Mouse (Mus musculus) kidney, postnatal 0 days (tissue): ENCODE data around the gene Zbtb39. TPM values are rescaled to one million over a fixed set of nuclear protein-coding genes. Genes with fewer than 3 reads are reported as not detected.
"Not testable (repeated sequence)": the region's sequence is repeated elsewhere in the genome, so short reads cannot be mapped to it uniquely, and the experiment has no call there.

Experiments used
- ATAC-seq: fragments of 200-750 bp; cut with Nextera tagmentation; replicated peaks from 2 replicates; pipeline ENCODE4 v1.8.0; 2017; ENCODE audit warnings: low read depth, moderate number of reproducible peaks, moderate TSS enrichment, moderate library complexity; ENCODE audit not compliant: low FRiP score
- DNase-seq: peaks from one replicate; pipeline ENCODE4 v3.0.0-alpha.2; 2016; ENCODE audit warnings: low spot score
- H3K27ac ChIP-seq: fragments of 300-500 bp; sonication (generic); 2 replicates; pipeline ENCODE4 v1.5.1; 2014; ENCODE audit warnings: mild to moderate bottlenecking
- H3K27me3 ChIP-seq: fragments of 300-500 bp; sonication (generic); 2 replicates; pipeline ENCODE4 v1.6.1; 2014; ENCODE audit warnings: low read length, mixed read lengths; ENCODE audit not compliant: insufficient read depth
- H3K36me3 ChIP-seq: fragments of 300-500 bp; sonication (generic); 2 replicates; pipeline ENCODE4 v1.6.1; 2014; ENCODE audit warnings: low read length, mixed read lengths; ENCODE audit not compliant: insufficient read depth
- H3K4me1 ChIP-seq: fragments of 300-500 bp; sonication (generic); replicated peaks from 2 replicates; pipeline ENCODE4 v1.6.1; 2014; ENCODE audit warnings: antibody characterized with exemption, low read length, mixed read lengths; ENCODE audit not compliant: insufficient read depth
- H3K4me2 ChIP-seq: fragments of 300-500 bp; sonication (generic); 2 replicates; pipeline ENCODE4 v1.6.1; 2014; ENCODE audit warnings: mild to moderate bottlenecking, low read length, moderate library complexity, mixed read lengths
- H3K4me3 ChIP-seq: fragments of 300-500 bp; sonication (generic); replicated peaks from 2 replicates; pipeline ENCODE4 v1.5.1; 2014; ENCODE audit warnings: low read depth, low read length
- H3K9ac ChIP-seq: fragments of 300-500 bp; sonication (generic); 2 replicates; pipeline ENCODE4 v1.6.1; 2014; ENCODE audit warnings: low read depth, low read length
- H3K9me3 ChIP-seq: fragments of 300-500 bp; sonication (generic); replicated peaks from 2 replicates; pipeline ENCODE4 v1.6.1; 2016; ENCODE audit warnings: low read length, inconsistent platforms, mixed read lengths
- CTCF ChIP-seq: IDR thresholded peaks from 2 replicates; pipeline ENCODE4 v1.5.1; 2016; ENCODE audit warnings: antibody characterized with exemption, low read depth, mild to moderate bottlenecking, moderate library complexity
- WGBS: fragments of 180-500 bp; shearing (Covaris S2); extraction: QIAGEN DNeasy Blood & Tissue Kit; methylation state at CpG from one replicate; pipeline ENCODE4 v1.1.7; 2014; 5-methylcytosine and 5-hydroxymethylcytosine counted together
- polyA plus RNA-seq: library from polyadenylated mRNA; unstranded; fragments of >200 nt; fragmentation: Nextera tagmentation; extraction: Ambion mirVana; gene quantifications from 2 replicates; pipeline ENCODE4 v1.2.1, GENCODE M21; 2015

The Zbtb39 gene
- polyA plus RNA-seq, 1 experiment from 2014 or later: 2.8 TPM

DNA sequence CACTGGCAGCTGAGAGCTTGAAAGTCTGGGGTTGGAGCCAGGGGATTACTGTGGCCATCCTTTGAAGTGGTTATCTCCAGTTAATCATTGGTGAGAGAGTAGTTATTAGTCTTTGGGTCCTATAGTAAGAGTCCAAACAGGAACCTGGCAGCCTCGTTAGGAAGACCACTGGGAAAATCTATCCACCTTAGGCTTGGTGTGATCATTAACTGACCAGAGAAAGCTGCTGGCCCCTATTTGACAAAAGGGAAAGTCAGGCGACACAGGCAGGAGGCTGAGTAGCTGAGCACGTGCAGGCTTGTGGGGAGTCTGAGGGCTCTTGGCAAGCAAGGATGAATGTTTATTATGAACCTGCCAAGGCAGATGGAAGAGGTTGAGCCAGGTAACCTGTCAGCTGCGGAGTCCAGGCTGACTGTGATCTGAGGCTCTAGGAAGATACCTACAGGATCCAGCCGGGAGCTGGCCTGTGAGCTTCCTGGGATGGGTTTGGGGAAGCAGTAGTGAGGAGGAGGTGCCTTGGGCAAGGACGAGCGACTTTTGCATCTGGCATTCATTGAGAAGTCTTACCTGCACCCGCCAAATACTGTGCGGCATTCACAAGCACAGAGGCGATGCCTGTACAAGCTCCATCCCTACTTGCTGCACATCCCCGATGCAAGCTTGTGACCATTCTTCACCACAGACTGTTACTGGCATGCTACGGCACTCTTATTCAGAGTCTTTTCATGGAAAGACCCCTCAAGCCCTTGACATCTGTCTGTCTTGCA, 24.8 kb downstream of the Zbtb39 start:
- DNase-seq: peak; percentile 44
- Histone ChIP-seq H3K9me3 (no peaks in the 10 kb centered on the region), H3K4me2 (no peak overlapping the region), H3K36me3 (no peaks in the 10 kb centered on the region), H3K27me3 (no peaks in the 10 kb centered on the region), H3K27ac (peak overlapping the region; percentile 51; the same call in 1 of the 2 replicates), H3K4me3 (no peak overlapping the region), H3K9ac (no peak overlapping the region), H3K4me1 (no peaks in the 10 kb centered on the region)
- TF ChIP-seq CTCF: no peak
- WGBS: 52% methylated on average over 12 of the region's 12 CpGs
- ATAC-seq: peak; percentile 85

DNA sequence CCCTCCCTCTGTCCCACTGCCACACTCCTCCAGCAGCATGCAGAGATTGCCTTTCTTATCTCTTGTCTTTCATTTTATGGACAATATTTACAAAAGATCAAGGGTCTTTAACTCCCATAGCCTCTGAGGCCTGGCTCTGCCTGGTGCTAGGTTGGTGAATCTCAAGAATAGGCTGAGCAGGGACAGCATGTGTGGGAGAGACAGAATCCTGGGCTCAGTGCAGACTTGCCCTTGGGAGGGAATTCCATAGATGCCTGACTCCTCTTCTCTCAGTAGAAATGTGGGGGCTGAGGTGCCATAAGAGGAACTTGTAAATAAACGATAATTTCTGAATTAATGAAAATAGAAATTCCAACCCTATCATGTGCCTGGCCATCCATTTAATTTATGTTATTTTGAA, 27.2 kb downstream of the Zbtb39 start:
- H3K4me1 ChIP-seq: no peaks in the 10 kb centered on the region
- H3K4me2 ChIP-seq: no peak overlapping the region
- H3K27me3 ChIP-seq: no peaks in the 10 kb centered on the region
- H3K27ac ChIP-seq: 0 out of 2 replicates have a peak overlapping the region, but pooled peaks have one; percentile 19
- H3K9me3 ChIP-seq: no peaks in the 10 kb centered on the region
- no peak for ATAC-seq
- peak; percentile 67 for DNase-seq
- TF ChIP-seq CTCF: no peak
- no peaks in the 10 kb centered on the region for H3K36me3 ChIP-seq
- no peak overlapping the region for H3K4me3 ChIP-seq
- H3K9ac ChIP-seq: no peak overlapping the region
- WGBS: 42% methylated on average over 1 of the region's 1 CpGs

DNA sequence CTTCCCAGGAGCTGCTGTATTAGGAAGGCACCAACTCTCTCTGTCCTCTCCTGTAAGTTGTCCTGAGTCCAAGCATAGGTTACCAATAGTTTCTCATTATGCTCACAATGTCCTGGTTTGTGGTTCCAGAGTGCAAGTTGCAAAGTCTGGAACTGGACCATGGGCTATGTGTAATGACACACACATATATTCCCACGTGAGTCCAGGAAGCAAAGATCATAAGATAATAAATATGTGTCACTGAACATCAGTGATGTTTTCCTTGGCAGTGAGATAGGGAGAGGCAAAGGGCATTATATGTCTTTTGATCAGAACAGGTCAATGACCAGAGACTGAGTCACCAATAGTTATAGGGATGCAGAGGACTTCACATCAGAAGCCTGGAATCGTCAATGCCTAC, 36.7 kb downstream of the Zbtb39 start, which contains the start of gene Rdh9:
Gene Rdh9 (plus strand): TSS at position 376 of the 400 bp plus-strand sequence.
- Histone ChIP-seq H3K9me3 (no peaks in the 10 kb centered on the region), H3K36me3 (no peaks in the 10 kb centered on the region), H3K4me3 (no peak within 1 kb of the TSS), H3K4me1 (no peaks in the 10 kb centered on the region), H3K4me2 (no peak within 1 kb of the TSS), H3K27me3 (no peaks in the 10 kb centered on the region), H3K9ac (no peak within 1 kb of the TSS), H3K27ac (no peak within 1 kb of the TSS)
- DNase-seq (no peak), ATAC-seq (no peak)
- no peak for TF ChIP-seq CTCF
- 59% methylated on average over 2 of the region's 2 CpGs for WGBS

DNA sequence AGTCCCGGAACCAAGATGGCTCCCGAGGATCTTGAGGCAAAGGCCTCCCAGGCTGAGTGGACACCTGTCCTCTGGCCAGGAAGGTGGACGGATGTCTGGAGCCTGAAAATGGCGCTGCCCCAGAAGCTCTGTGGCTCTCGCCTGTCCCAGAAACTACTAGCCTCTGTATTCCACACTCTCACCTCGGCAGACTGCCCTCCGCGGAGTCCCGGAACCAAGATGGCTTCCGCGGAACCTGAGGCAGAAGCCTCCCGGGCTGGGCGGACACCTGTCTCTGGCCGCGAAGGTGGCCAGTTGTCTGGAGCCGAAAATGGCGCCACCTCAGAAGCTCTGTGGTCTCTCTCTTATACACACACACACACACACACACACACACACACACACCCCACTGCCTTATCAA, 43.0 kb downstream of the Zbtb39 start:
- H3K4me2 ChIP-seq, H3K27ac ChIP-seq, H3K4me3 ChIP-seq, H3K9ac ChIP-seq, H3K27me3 ChIP-seq, H3K9me3 ChIP-seq, H3K36me3 ChIP-seq, ATAC-seq, DNase-seq, H3K4me1 ChIP-seq: not testable (repeated sequence)
- 95% methylated on average over 17 of the region's 17 CpGs for WGBS

GRCm38 (mm10) chr10:127785411-127785810, 46.1 kb downstream of the Zbtb39 start:
- DNase-seq, H3K4me1 ChIP-seq, H3K4me2 ChIP-seq, H3K27ac ChIP-seq, H3K9me3 ChIP-seq, H3K36me3 ChIP-seq, H3K27me3 ChIP-seq, ATAC-seq, H3K4me3 ChIP-seq, H3K9ac ChIP-seq: not testable (repeated sequence)
- 92% methylated on average over 1 of the region's 1 CpGs for WGBS

Other genes starting within 250 kb of the Zbtb39 start
- 0.16 and 0.31 TPM in 2 replicates for gene Stac3, start 237.9 kb upstream of the Zbtb39 start, polyA plus RNA-seq
- gene Ndufa4l2, start 224.6 kb upstream of the Zbtb39 start, polyA plus RNA-seq: 57.8 and 63.2 TPM in 2 replicates
- gene Shmt2, start 217.1 kb upstream of the Zbtb39 start, polyA plus RNA-seq: 71.1 and 76.0 TPM in 2 replicates
- gene Nxph4, start 205.0 kb upstream of the Zbtb39 start, polyA plus RNA-seq: 0.93 and 1.1 TPM in 2 replicates
- 42.6 and 44.5 TPM in 2 replicates for gene Lrp1, start 118.4 kb upstream of the Zbtb39 start, polyA plus RNA-seq
- gene Stat6, start 96.6 kb upstream of the Zbtb39 start, polyA plus RNA-seq: 26.2 and 27.0 TPM in 2 replicates
- 6.6 and 6.9 TPM in 2 replicates for gene Nemp1, start 72.6 kb upstream of the Zbtb39 start, polyA plus RNA-seq
- 21.5 and 24.3 TPM in 2 replicates for gene Nab2, start 71.0 kb upstream of the Zbtb39 start, polyA plus RNA-seq
- 0.07 and 0.18 TPM in 2 replicates for gene Myo1a, start 34.4 kb upstream of the Zbtb39 start, polyA plus RNA-seq
- 2.5 and 2.6 TPM in 2 replicates for gene Tac2, start 15.1 kb upstream of the Zbtb39 start, polyA plus RNA-seq
- gene Gpr182, start 12.2 kb downstream of the Zbtb39 start, polyA plus RNA-seq: 8.3 and 8.9 TPM in 2 replicates
- gene Rdh1, start 20.2 kb downstream of the Zbtb39 start, polyA plus RNA-seq: 0.21 and 0.28 TPM in 2 replicates
- 0.87 and 0.98 TPM in 2 replicates for gene Rdh16f1, start 20.2 kb downstream of the Zbtb39 start, polyA plus RNA-seq
- not detected in 2 replicates for gene Rdh9, start 36.8 kb downstream of the Zbtb39 start, polyA plus RNA-seq
- 12.7 and 13.1 TPM in 2 replicates for gene Rdh16, start 61.6 kb downstream of the Zbtb39 start, polyA plus RNA-seq
- 11.4 and 12.6 TPM in 2 replicates for gene Rdh19, start 110.4 kb downstream of the Zbtb39 start, polyA plus RNA-seq
- gene Rdh16f2, start 126.9 kb downstream of the Zbtb39 start, polyA plus RNA-seq: 2.1 and 2.3 TPM in 2 replicates
- 0.13 and 0.21 TPM in 2 replicates for gene Rdh7, start 149.3 kb downstream of the Zbtb39 start, polyA plus RNA-seq
- gene Sdr9c7, start 159.0 kb downstream of the Zbtb39 start, polyA plus RNA-seq: not detected in 2 replicates